Mouse (Mus musculus) frontal cortex, adult (tissue): ENCODE measurements around the gene Ugt1a10.

Experiments used
- ATAC-seq: cut with Nextera tagmentation; 2 replicates; pipeline ENCODE4 v1.9.2; 2017; ENCODE audit warnings: mild to moderate bottlenecking, moderate library complexity, mixed read lengths; ENCODE audit not compliant: low TSS enrichment

Gene Ugt1a10

GRCm38 (mm10) chr1:88231803-88232499 lies 176.8 kb downstream of the Ugt1a10 start:
- no peak for ATAC-seq

DNA sequence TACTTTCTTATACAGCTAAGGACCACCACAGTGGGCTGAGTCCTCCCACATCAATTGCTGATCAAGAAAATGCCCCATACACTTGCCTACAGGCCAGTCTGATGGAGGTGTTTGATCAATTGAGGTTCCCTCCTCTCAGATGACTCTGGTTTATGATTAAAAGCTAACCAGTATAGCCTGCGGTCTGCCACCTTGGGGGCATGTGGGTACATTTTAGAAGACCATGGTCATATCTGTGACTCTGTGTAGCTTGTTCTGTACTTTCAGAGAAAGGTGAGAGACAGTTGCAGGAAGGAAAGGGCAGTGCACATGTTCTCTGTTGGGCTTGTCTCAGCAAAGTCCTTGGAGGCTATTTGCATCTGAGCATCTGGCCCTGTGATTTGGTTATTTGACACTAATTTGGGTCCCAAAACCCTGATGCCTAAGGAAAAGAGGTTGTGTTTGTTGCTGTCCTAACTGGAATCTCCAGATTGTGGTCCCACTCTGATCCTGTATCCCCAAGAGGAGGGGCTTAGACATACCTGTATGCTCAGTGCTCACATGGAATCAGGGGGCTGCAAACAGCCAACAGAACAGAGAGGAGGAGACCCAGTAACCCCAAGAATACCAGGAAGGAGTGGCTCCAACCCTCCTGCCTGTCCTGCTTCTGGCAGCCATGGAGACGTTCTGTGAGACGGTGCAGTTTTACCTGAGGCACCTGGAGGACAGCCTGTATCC lies 177.6 kb downstream of the Ugt1a10 start:
- ATAC-seq, result no peak

- no peak for ATAC-seq
Measured at GRCm38 (mm10) chr1:88233421-88234247, 178.4 kb downstream of the Ugt1a10 start.

DNA sequence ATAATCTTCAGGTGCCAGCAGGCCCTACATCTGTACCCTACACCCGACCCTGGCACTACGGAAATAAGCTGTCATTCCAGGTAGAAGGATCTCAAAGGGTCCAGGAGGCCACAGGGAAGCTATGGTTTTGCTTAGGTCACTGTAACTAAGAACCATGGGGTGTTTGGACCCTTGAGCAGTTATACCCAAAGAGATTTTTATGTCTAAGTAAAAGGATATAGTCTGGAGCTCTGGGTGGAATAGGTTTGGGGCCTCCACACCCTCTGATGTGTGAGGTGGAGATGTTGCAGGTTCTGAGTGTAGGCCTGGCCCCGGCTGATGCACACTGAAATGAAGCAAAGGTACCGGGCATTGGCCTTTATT lies 179.0 kb downstream of the Ugt1a10 start:
- no peak for ATAC-seq

- no peak for ATAC-seq
Measured at GRCm38 (mm10) chr1:88234646-88235045, 179.5 kb downstream of the Ugt1a10 start.

DNA sequence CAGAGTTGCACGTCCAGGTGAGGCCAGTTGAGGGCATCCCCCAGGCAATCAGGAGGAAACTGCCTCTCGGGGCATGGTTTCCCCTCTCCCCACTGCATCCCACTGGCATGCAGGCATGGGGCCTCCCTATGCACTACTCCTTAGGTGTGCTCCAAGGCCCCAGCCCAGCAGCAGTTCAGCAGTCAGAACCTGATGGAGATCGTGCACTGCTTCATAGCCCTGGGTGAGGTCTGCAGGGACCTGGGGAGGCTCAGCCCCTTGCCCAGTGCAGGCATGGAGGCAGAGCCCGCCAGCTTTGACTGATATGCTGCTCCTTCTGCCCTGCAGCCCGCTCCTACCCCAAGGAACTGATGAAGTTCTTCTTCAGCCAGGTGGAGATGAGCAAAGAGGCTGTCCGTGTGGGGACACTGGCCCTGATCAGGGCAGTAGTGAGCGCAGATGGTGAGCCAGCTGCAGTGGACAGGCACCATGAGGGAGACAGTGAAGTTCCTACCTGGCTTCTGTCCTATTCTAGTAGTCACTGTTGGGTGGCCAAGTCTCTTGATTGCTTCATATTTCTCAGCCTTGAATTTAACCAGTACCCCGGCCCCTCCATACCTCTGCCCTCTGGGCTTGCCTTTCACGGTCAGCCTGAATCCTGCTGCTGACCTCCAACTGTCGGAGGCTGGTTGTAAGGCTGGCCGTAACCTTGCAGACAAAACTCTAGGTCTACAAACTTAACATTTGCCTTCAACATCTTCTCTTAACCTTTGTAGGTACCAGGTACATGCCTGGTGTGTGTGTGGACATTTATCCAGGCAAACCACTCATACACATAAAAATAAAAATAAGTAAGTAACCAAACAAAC lies 180.1 kb downstream of the Ugt1a10 start:
- ATAC-seq, result no peak

DNA sequence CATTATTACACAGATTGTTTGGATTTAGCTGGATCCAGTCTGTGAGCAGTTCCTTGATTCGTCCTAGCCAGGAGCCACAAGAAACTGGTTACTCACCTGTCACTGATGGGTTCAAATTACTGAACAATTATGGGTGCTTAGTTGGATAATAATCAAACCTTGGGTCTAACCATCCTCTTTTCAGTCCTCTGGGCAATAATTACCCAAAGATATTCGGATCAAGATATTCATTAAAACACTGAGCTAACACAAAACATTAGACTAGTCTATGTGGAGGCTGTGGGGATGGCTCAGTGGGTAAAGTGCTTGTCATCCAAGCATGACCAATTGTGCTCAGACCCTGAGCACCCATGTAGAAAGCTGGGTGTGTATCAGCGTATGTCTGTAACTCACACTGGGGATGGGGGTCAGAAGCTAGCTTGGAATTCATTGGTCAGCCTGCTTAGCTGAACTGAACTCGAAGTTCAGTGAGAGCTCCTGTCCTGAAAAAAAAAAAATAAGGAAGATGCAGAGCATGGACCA lies 180.8 kb downstream of the Ugt1a10 start:
- ATAC-seq, result no peak

DNA sequence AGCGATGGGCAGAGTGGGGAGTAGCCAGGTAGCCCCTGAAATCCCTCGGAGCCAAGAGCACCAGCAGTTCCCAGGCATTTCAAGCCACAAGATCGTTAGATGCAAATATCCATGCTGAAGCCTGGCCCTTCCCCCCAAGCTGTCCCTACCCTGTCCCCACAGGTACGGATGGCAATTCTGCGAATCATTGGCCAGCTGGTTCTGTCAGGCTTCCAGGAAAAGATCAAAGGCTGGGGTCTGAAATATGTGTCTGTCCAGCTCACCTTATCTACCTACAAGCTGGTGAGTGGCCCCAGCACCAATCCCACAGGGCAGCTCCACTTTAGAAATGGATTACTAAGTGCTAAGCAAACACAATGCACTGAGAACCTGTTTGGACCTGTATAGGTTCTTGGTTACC lies 182.1 kb downstream of the Ugt1a10 start:
- no peak for ATAC-seq

GRCm38 (mm10) chr1:88238771-88239170 lies 183.6 kb downstream of the Ugt1a10 start:
- ATAC-seq, result no peak

DNA sequence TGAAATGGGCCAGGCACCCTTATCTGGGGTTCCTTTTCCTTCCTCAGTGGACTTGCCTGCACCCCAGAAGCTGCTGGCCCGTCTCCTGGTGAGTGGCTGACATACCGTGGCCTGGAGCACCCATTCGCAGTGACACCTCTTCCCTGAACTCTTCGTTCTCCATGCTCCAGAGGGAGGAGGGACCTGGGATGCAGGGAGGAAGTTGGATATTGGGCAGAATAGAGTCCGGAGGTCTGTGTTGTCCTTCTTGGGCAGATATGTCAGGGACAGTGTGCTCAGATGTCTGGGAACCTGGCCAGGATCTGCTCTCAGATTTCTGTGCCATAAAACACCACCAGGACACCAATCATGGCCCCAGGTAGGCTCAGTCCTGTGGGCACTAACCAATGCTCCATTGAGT lies 184.9 kb downstream of the Ugt1a10 start:
- no peak for ATAC-seq

GRCm38 (mm10) chr1:88240579-88240978 lies 185.4 kb downstream of the Ugt1a10 start:
- ATAC-seq, result no peak

GRCm38 (mm10) chr1:88243861-88244260 lies 188.7 kb downstream of the Ugt1a10 start:
- ATAC-seq, result no peak

DNA sequence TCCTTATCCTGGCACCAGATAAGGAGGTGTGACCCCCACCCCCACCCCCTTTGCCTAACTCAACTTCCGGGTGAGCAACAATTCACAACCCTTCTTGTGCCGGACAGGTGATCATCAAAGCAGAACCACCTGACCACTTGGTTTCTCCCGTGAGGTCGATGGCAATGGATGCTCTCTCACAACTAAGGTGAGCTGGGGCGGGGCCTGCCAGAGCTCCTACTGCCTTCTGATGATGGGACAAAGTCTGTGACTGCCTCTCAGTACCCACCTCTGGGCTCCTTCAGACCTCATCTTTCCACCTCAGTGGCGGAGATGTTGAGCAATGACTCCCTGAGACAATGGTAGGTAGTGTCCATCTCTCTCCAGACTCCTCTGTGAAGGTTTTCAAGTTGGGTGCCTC lies 190.7 kb downstream of the Ugt1a10 start:
- ATAC-seq, result no peak

DNA sequence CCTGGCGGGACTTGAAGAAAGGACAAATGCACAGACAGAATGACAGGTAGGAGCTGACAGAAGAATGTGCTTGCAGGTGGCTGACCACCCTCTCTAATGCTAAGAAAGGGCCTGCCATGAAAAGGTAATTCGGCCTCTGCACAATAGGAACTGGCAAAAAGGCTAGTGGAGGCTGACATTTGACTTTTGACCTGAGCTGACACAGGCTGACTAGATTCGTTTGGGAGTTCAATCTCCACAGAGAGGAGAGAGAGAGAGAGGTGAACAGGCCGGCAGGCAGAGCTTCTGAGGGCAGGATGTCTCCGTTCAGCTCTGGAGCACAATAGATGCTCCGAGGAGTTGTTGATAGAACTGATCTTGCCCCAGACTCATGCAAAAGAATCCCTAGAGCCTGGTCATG lies 191.2 kb downstream of the Ugt1a10 start:
- no peak for ATAC-seq

DNA sequence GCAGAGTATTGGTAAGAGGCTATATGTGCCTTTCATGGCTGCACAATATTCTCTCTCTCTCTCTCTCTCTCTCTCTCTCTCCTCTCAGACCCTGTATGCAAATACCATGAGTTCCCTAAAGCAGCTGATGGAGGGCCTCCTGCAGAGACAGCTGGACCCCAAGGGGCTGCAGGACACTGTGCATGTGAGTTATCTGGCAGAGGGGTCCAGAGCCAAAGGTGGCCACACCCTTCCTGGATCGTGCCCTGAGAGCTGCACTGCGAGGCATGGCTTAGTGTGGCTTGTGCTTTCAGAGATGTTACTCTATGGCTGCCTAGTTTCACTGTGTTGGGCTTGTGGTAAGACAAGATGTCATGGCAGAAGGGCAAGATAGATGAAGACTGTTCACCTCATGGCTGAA lies 192.5 kb downstream of the Ugt1a10 start:
- ATAC-seq, result no peak

- ATAC-seq, result no peak
Measured at GRCm38 (mm10) chr1:88248658-88249057, 193.5 kb downstream of the Ugt1a10 start.

- ATAC-seq, result no peak
Measured at GRCm38 (mm10) chr1:88249596-88249995, 194.4 kb downstream of the Ugt1a10 start.

- no peak for ATAC-seq
Measured at GRCm38 (mm10) chr1:88250023-88250422, 194.8 kb downstream of the Ugt1a10 start.

GRCm38 (mm10) chr1:88253106-88253505 lies 197.9 kb downstream of the Ugt1a10 start:
- ATAC-seq, result no peak

DNA sequence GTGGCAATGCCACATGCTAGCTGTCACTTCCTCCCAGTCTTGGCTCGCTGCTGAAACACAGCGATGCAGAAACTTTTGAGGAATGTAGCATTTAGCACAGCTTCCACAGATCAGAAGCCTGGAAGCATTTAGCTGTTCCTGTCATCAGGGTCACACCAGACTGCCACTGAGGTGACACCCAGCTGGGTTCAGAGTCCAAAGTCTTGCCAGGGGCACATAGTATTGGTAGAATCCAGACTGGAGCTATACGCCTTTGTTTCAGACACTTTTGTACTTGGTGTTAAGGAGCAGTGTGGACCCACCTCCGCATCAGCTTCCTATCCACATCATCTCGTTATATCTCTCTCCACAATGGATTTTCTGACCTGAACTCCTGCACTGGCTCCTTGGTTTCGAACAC lies 198.4 kb downstream of the Ugt1a10 start:
- no peak for ATAC-seq

- no peak for ATAC-seq
Measured at GRCm38 (mm10) chr1:88254793-88255465, 199.7 kb downstream of the Ugt1a10 start.
